Mouse (Mus musculus): ENCODE results near the gene Phf21b.
"Not testable (repeated sequence)": the region's sequence is repeated elsewhere in the genome, so short reads cannot be mapped to it uniquely, and the experiment has no call there.

DNA sequence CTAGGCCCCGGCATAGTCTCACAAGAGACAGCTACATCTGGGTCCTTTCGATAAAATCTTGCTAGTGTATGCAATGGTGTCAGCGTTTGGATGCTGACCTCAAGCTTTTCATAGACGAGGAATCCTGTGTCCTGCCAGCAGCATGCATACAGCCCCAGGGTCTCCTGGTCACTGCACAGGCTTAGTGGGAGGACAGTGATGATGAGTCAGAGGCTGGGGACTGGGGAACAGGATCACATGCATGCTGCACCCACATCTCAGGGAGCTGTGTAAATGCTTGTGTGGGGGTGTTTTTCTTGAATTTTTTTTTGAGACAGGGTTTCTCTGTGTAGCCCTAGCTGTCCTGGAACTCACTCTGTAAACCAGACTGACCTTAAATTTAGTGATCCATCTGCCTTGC lies 87.3 kb downstream of the Phf21b start:
- not testable (repeated sequence) for TF ChIP-seq CTCF (IDR thresholded peaks at IDR 0.05; ENCODE audit: borderline replicate concordance, insufficient read depth, low read length); POLR2A (IDR thresholded peaks at IDR 0.05; ENCODE audit: low read depth, low read length)

Data from embryonic fibroblast, embryonic 13.5 days (primary cell).